Mouse (Mus musculus) left cerebral cortex, postnatal 14 days (tissue): ENCODE measurements around the gene Selenos. TPM values are rescaled to one million over a fixed set of nuclear protein-coding genes. Genes with fewer than 3 reads are reported as not detected.

Source experiments
- DNase-seq, 2 experiments: peaks; one replicate each; pipeline ENCODE4 v3.0.0; 2021 to 2022; ENCODE audit warnings: low spot score in 2 of 2, mixed read lengths in 1 of 2
- intact Hi-C: fragments of 180-260 bp; cut with DNase I; formaldehyde crosslinking; loops from one replicate; pipeline ENCODE4 v1.15.1; 2025
- total RNA-seq, 2 experiments: library from RNA; stranded (reverse); gene quantifications; 2 replicates each; pipeline ENCODE4 v1.2.3; 2021

Selenos gene
- total RNA-seq, 2 experiments from 2014 or later: 50.6 to 53.7 TPM

- DNase-seq: peak in 1 of 2 experiments; percentile 52
- intact Hi-C loops: no loop called here
These were observed 3.0 kb upstream of the Selenos start for GRCm38 (mm10) chr7:66076411-66076810.

- intact Hi-C loops: no loop called here
- peak; percentile 11 to 54 for DNase-seq
These were observed 773 bp downstream of the Selenos start for GRCm38 (mm10) chr7:66080231-66080613.

GRCm38 (mm10) chr7:66083757-66084156 lies 4.3 kb downstream of the Selenos start:
- intact Hi-C loops: no loop called here
- DNase-seq: no peak

GRCm38 (mm10) chr7:66084546-66084945 lies 5.1 kb downstream of the Selenos start:
- intact Hi-C loops: no loop called here
- no peak for DNase-seq

DNA sequence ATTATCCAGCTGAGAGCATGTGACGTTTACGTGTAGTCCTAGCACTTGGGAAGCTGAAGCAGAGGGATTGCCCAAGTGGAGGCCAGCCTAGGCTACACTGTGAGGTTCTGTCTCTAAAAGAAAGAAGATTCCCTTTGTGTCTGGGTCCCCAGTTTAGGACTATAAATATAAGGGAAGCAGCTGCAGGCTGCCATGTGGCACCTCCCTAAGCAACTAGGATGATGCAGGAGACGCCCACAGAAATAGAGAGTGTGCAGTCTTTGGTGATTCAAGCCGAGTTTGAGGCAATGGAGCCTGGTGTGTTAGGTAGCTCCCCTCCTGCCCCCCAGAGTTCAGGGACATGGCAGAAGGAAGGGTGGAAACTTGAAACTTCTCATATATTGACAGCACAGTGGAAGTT lies 8.2 kb downstream of the Selenos start:
- peak; percentile 32 to 64 for DNase-seq
- intact Hi-C loops: no loop called here

- DNase-seq: no peak
- intact Hi-C loops: no loop called here
These were observed 8.6 kb downstream of the Selenos start for GRCm38 (mm10) chr7:66088077-66088476.

DNA sequence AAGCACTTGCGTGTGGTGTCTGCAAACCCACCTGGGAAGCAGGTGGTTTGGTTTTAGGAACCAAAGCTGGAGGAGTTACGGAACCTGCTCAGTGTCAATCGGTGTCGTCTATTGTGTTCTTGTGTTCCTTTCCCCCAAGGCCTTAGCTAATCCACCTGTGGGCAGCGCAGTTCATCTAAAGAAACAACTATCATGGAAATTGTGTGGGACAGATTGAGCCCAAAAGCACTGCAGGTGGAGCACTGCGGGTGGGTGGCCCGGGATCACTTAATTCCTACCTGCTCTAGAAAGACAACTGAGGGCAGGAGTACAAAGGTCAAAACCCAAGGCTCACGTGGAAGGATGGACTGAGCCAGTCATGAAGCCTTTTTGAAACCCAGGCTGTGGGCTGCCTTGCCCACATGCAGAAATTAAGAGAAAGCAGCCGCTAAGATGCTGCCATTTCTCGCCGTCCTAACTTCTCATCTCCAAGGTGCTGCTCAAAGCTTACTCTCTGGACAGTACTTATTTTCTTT lies 11.3 kb downstream of the Selenos start:
- intact Hi-C loops: no loop called here
- no peak for DNase-seq

- no peak for DNase-seq
- intact Hi-C loops: no loop called here
These were observed 12.1 kb downstream of the Selenos start for GRCm38 (mm10) chr7:66091553-66091952.

- intact Hi-C loops: no loop called here
These were observed 13.2 kb downstream of the Selenos start for GRCm38 (mm10) chr7:66092656-66093055.

GRCm38 (mm10) chr7:66094141-66094540 lies 14.7 kb downstream of the Selenos start:
- intact Hi-C loops: no loop called here
- no peak for DNase-seq

More at GRCm38 (mm10) chr7:66092656-66093055, 13.2 kb downstream of the Selenos start:
- no peak for DNase-seq

- intact Hi-C loops: no loop called here
- DNase-seq: no peak
These were observed 19.4 kb downstream of the Selenos start for GRCm38 (mm10) chr7:66098803-66099202.

DNA sequence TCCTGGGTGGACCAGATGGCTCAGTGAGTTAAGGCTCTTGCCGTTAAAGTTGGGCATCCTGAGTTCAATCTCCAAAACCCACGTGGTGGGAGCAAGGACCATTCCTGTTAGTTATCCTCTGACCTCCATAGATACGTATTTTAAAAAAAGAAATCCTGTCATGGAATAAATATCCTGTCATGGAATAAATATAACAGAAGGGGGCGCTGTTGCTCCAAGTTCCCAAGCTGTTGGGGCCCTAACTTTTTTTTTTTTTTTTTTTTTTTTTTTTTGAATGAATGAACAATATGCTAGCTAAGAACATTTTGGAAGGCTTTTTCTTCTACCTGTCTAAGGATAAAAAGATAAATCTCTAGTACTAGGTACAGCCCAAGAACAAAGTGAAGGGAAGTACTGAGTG lies 22.4 kb downstream of the Selenos start:
- intact Hi-C loops: loop anchor here (2.0 to 5.0 kb wide), 3 partner anchors 199 to 560 kb away; partner anchors contain the start of gene Lrrk1
- peak in 1 of 2 experiments; percentile 47 for DNase-seq

DNA sequence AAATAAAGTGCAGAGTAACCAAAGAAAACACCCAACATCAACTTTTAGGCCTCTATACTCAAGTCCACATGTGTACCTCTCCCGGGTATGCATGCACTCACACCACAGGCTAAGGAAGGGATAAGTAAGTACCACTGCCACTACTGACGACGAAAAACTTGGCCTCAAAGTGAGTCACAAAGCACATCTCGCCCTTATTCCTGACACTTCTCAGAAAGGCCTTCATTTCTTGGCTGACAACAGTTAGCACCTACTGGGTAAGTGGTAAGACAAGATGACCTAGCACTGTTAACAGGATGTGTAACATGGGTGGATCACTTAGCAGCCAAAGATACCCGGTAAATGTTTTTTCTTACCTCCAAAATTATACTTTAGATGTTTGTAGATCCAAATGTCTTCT lies 25.1 kb downstream of the Selenos start:
- intact Hi-C loops: loop anchor here (5.0 kb wide), 2 partner anchors 283 to 558 kb away; partner anchors contain the start of gene Lrrk1
- no peak for DNase-seq

DNA sequence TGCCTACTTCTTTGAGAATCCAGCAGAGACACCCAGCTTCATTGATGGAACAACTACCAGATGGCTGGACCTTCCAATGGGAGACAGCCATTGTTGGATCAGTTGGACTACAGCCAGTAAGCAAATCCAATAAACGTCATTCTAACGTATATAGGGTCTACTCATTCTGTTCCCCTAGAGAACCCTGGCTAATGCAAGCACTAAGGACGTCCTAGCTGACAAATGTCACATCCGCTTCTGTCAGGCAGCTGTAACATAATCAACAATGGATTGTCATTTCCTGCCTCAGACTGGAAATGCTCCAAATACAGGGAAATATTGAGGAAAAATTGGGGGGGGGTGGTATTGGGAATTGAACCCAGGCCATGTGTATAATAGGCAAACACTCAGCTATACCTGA lies 26.3 kb downstream of the Selenos start:
- no peak for DNase-seq
- intact Hi-C loops: no loop called here

GRCm38 (mm10) chr7:66106581-66107056 lies 27.2 kb downstream of the Selenos start:
- intact Hi-C loops: loop anchor here (1.0 kb wide), 1 partner anchor 144 kb away; no protein-coding TSS in a partner anchor
- no peak for DNase-seq

DNA sequence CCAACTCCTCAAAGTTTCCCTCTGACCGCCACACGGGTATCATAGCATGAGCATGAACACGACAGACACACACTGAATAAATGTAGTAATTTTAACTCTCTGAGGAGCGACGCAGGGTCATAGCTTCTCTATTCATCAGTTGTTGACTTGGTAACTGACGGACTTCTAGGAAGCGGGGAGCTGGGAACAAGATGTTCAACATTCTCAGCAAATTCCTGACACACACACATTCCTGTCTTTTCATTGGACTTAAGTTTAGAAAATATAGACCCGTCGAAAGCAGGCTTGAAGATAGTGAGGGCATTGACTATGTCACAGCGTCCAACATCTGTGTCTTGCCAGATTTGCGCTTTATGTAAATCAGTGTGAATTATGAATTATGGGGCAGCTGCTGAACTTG lies 27.8 kb downstream of the Selenos start:
- DNase-seq: no peak
- intact Hi-C loops: loop anchor here (1.0 kb wide), 1 partner anchor 143 kb away; no protein-coding TSS in a partner anchor

- peak in 1 of 2 experiments; percentile 37 for DNase-seq
- intact Hi-C loops: loop anchor here (1.0 to 2.0 kb wide), 2 partner anchors 142 to 191 kb away; no protein-coding TSS in a partner anchor
These were observed 28.5 kb downstream of the Selenos start for GRCm38 (mm10) chr7:66107930-66108329.

DNA sequence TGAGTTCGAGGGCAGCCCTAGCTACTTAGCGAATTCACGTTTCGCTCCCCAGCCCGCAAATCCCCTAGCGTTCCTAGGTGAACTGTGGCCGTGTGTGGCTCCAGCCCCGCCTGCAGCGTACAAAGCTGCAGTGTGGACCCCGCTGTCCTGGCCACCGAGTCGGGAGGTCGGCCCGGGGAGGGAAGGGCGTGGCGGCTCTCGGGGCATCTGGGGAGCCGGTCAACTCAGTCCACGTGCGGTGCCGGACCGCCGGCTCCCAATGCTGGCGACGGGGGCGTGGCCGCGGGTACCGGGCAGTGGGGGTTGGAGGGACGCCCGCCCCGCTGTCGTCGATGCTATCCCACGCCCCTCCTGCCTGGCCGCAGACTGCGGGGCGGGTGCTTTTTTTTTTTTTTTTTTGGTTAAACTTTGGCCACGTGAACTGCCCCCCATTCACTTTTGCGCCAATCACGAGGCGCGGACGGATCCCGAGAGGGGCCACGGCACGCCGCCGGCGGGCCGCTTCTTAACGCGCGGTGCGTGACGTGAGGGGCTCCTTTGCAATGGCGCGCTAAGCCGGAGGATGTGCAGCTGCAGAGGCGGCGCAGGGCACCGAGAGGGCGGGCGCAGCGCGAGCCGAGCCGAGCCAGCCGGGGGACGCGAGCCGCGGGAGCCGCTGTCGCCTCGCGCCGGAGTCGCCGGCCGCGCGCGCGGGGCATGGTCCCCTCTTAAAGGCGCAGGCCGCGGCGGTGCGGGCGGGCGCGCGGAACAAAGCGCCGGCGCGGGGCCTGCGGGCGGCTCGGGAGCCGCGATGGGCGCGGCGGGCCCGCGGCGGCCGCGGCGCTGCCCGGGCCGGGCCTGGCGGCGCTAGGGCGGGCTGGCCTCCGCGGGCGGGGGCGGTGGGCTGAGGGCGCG lies 29.8 kb downstream of the Selenos start, which contains the start of gene Chsy1:
Gene Chsy1 (plus strand): TSS at position 555 of the 894 bp plus-strand sequence.
- peak; percentile 90 to 92 for DNase-seq
- intact Hi-C loops: loop anchor here (2.0 kb wide), 1 partner anchor 190 kb away; no protein-coding TSS in a partner anchor

- intact Hi-C loops: loop anchor here (2.0 kb wide), 1 partner anchor 189 kb away; no protein-coding TSS in a partner anchor
These were observed 30.6 kb downstream of the Selenos start for GRCm38 (mm10) chr7:66109855-66110635.

More at GRCm38 (mm10) chr7:66109855-66110635, 30.6 kb downstream of the Selenos start:
- DNase-seq: peak in 1 of 2 experiments; percentile 36
